Mouse (Mus musculus) neural tube, embryonic 11.5 days (tissue): ENCODE results near the gene Ucma. TPM values are rescaled to one million over a fixed set of nuclear protein-coding genes. Genes with fewer than 3 reads are reported as not detected.

ENCODE experiments used
- ATAC-seq: fragments of 200-750 bp; cut with Nextera tagmentation; 2 replicates; pipeline ENCODE4 v1.8.0; 2017; ENCODE audit warnings: moderate number of reproducible peaks, mild to moderate bottlenecking, moderate TSS enrichment, moderate library complexity; ENCODE audit not compliant: insufficient read depth, low FRiP score, low TSS enrichment
- DNase-seq: peaks from one replicate; pipeline ENCODE4 v3.0.0-alpha.2; 2015; ENCODE audit warnings: low spot score
- H3K27ac ChIP-seq: fragments of 300-500 bp; sonication (generic); 2 replicates; pipeline ENCODE4 v1.5.1; 2014; ENCODE audit warnings: low read depth, mild to moderate bottlenecking, low read length
- H3K27me3 ChIP-seq: fragments of 300-500 bp; sonication (generic); 2 replicates; pipeline ENCODE4 v1.6.1; 2014; ENCODE audit warnings: mild to moderate bottlenecking, low read length, mixed read lengths; ENCODE audit not compliant: control insufficient read depth, insufficient read depth
- H3K36me3 ChIP-seq: fragments of 300-500 bp; sonication (generic); 2 replicates; pipeline ENCODE4 v1.6.1; 2014; ENCODE audit warnings: mild to moderate bottlenecking, low read length, moderate library complexity, mixed read lengths; ENCODE audit not compliant: control insufficient read depth, insufficient read depth
- H3K4me1 ChIP-seq: fragments of 300-500 bp; sonication (generic); 2 replicates; pipeline ENCODE4 v1.6.1; 2014; ENCODE audit warnings: low read length, mixed read lengths; ENCODE audit not compliant: control insufficient read depth, insufficient read depth
- H3K4me2 ChIP-seq: fragments of 300-500 bp; sonication (generic); 2 replicates; pipeline ENCODE4 v1.6.1; 2014; ENCODE audit warnings: low read depth, mild to moderate bottlenecking, moderate library complexity
- H3K4me3 ChIP-seq: fragments of 300-500 bp; sonication (generic); 2 replicates; pipeline ENCODE4 v1.5.1; 2014; ENCODE audit warnings: low read depth, low read length
- H3K9ac ChIP-seq: fragments of 300-500 bp; sonication (generic); 2 replicates; pipeline ENCODE4 v1.6.1; 2014; ENCODE audit warnings: mild to moderate bottlenecking, low read length
- H3K9me3 ChIP-seq: fragments of 300-500 bp; sonication (generic); 2 replicates; pipeline ENCODE4 v1.6.1; 2016; ENCODE audit warnings: low read length; ENCODE audit not compliant: control insufficient read depth
- WGBS: fragments of 180-500 bp; shearing (Covaris S2); extraction: QIAGEN DNeasy Blood & Tissue Kit; methylation state at CpG from one replicate; pipeline ENCODE4 v1.1.7; 2014; 5-methylcytosine and 5-hydroxymethylcytosine counted together
- polyA plus RNA-seq: library from polyadenylated mRNA; unstranded; fragments of >200 nt; fragmentation: Nextera tagmentation; extraction: Ambion mirVana; gene quantifications from 2 replicates; pipeline ENCODE4 v1.2.1, GENCODE M21; 2014

Gene Ucma
- polyA plus RNA-seq, 1 experiment from 2014 or later = 0.42 TPM

- peak; percentile 100 for ATAC-seq
These were observed 36.8 kb downstream of the Ucma start, which contains the start of gene Mcm10 for GRCm38 (mm10) chr2:5012491-5013324. Mcm10 (minus strand) TSS chr2:5012791.

GRCm38 (mm10) chr2:5014616-5015015 lies 38.7 kb downstream of the Ucma start:
- DNase-seq (no peak), ATAC-seq (no peak)
- H3K9me3 ChIP-seq = no peaks in the 10 kb centered on the region
- H3K9ac ChIP-seq = no peak overlapping the region
- H3K36me3 ChIP-seq = peaks cover 3% of the 10 kb centered on the region; the same call in 1 of the 2 replicates
- H3K27ac ChIP-seq = no peak overlapping the region
- no peak overlapping the region for H3K4me3 ChIP-seq
- peaks cover 3% of the 10 kb centered on the region; the same call in 1 of the 2 replicates for H3K4me1 ChIP-seq
- WGBS = 76% methylated on average over 7 of the region's 7 CpGs
- H3K27me3 ChIP-seq = no peaks in the 10 kb centered on the region
- H3K4me2 ChIP-seq = no peak overlapping the region

More at GRCm38 (mm10) chr2:5012491-5013324, 36.8 kb downstream of the Ucma start, which contains the start of gene Mcm10:
- Histone ChIP-seq H3K27me3 (no peaks in the 10 kb centered on the region), H3K27ac (no peak within 1 kb of the TSS), H3K9ac (peak within 1 kb of the TSS; percentile 43), H3K4me1 (peaks cover 3% of the 10 kb centered on the region; the same call in 1 of the 2 replicates), H3K36me3 (peaks cover 11% of the 10 kb centered on the region), H3K9me3 (no peaks in the 10 kb centered on the region), H3K4me3 (peak within 1 kb of the TSS; percentile 63), H3K4me2 (peak within 1 kb of the TSS; percentile 49)
- DNase-seq = peak; percentile 94
- 5% methylated on average over 32 of the region's 32 CpGs for WGBS

GRCm38 (mm10) chr2:5015527-5015926 lies 39.6 kb downstream of the Ucma start:
- WGBS = 87% methylated on average over 6 of the region's 6 CpGs
- no peak overlapping the region for H3K4me2 ChIP-seq
- no peak for ATAC-seq

DNA sequence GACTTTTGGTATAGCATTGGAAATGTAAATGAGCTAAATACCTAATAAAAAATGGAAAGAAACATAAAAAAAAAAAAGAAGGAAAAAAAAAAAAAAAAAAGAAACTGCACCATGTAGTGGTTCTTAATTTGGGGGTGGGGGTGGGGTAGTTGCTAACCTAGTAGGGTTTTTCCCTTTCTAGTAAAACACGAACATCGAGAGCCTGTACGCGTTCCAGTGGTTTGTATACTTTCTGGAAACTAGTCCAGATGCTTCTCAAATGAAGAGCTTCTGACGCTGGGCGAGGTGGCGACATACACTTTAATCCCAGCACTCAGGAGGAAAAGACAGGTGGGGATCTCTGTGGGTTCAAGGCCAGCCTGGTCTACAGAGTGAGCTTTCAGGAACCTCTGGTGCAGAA lies 41.0 kb downstream of the Ucma start:
- WGBS = 91% methylated on average over 7 of the region's 7 CpGs
- no peak overlapping the region for H3K27ac ChIP-seq
- H3K9me3 ChIP-seq = no peaks in the 10 kb centered on the region
- no peak overlapping the region for H3K9ac ChIP-seq
- H3K27me3 ChIP-seq = no peaks in the 10 kb centered on the region
- no peaks in the 10 kb centered on the region; the same call in 1 of the 2 replicates for H3K4me1 ChIP-seq
- H3K4me2 ChIP-seq = no peak overlapping the region
- no peak for DNase-seq
- H3K36me3 ChIP-seq = no peaks in the 10 kb centered on the region
- H3K4me3 ChIP-seq = no peak overlapping the region
- no peak for ATAC-seq

More at GRCm38 (mm10) chr2:5015527-5015926, 39.6 kb downstream of the Ucma start:
- no peak for DNase-seq
- Histone ChIP-seq H3K4me1 (peaks cover 3% of the 10 kb centered on the region; the same call in 1 of the 2 replicates), H3K27ac (no peak overlapping the region), H3K36me3 (peaks cover 2% of the 10 kb centered on the region; the same call in 1 of the 2 replicates), H3K9ac (no peak overlapping the region), H3K4me3 (no peak overlapping the region), H3K27me3 (no peaks in the 10 kb centered on the region), H3K9me3 (no peaks in the 10 kb centered on the region)

GRCm38 (mm10) chr2:5019708-5020107 lies 43.8 kb downstream of the Ucma start:
- WGBS = 69% methylated on average over 1 of the region's 1 CpGs
- Histone ChIP-seq H3K27ac (no peak overlapping the region), H3K4me1 (no peaks in the 10 kb centered on the region), H3K9me3 (no peaks in the 10 kb centered on the region), H3K4me3 (no peak overlapping the region), H3K4me2 (no peak overlapping the region), H3K27me3 (no peaks in the 10 kb centered on the region), H3K9ac (no peak overlapping the region), H3K36me3 (no peaks in the 10 kb centered on the region)
- ATAC-seq = no peak
- no peak for DNase-seq

- no peak overlapping the region for H3K27ac ChIP-seq
- H3K27me3 ChIP-seq = no peaks in the 10 kb centered on the region
- ATAC-seq = no peak
- H3K9ac ChIP-seq = no peak overlapping the region
- no peak overlapping the region for H3K4me3 ChIP-seq
- no peak for DNase-seq
- H3K36me3 ChIP-seq = no peaks in the 10 kb centered on the region
- no peaks in the 10 kb centered on the region for H3K9me3 ChIP-seq
- no peaks in the 10 kb centered on the region for H3K4me1 ChIP-seq
- no peak overlapping the region for H3K4me2 ChIP-seq
- 77% methylated on average over 2 of the region's 2 CpGs for WGBS
These were observed 47.4 kb downstream of the Ucma start for GRCm38 (mm10) chr2:5023275-5023674.

GRCm38 (mm10) chr2:5023699-5024399 lies 47.9 kb downstream of the Ucma start:
- Histone ChIP-seq H3K4me3 (no peak overlapping the region), H3K9me3 (no peaks in the 10 kb centered on the region), H3K27me3 (no peaks in the 10 kb centered on the region), H3K4me2 (no peak overlapping the region), H3K4me1 (no peaks in the 10 kb centered on the region), H3K9ac (no peak overlapping the region), H3K36me3 (no peaks in the 10 kb centered on the region), H3K27ac (no peak overlapping the region)
- 78% methylated on average over 14 of the region's 14 CpGs for WGBS
- no peak for ATAC-seq
- no peak for DNase-seq

DNA sequence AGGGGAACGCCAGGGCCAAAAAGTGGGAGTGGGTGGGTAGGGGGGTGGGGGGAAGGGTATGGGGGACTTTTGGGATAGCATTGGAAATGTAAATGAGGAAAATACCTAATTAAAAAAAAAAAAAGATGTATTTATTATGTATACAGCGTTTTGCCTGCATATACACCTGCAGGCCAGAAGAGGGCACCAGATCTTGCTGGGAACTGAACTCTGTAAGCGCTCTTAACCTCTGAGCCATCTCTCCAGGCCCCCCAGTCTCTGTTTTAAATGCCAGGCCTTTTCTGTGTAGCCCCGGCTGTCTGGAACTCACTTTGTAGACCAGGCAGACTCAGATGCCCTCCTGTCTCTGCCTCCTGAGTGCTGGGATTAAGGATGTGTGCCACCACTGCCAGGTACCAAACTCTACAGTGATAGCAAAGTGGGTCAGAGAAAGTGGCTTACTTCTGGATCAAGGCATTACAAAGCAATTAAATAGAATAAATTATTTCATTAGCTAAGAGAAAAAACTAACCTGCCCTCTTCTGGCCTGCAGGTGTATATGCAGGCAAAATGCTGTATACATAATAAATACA lies 49.3 kb downstream of the Ucma start:
- H3K4me3 ChIP-seq = no peak overlapping the region
- ATAC-seq (no peak), DNase-seq (no peak)
- H3K4me1 ChIP-seq = no peaks in the 10 kb centered on the region
- no peaks in the 10 kb centered on the region for H3K9me3 ChIP-seq
- H3K27me3 ChIP-seq = no peaks in the 10 kb centered on the region
- H3K4me2 ChIP-seq = no peak overlapping the region
- H3K27ac ChIP-seq = no peak overlapping the region
- WGBS = 50% methylated on average over 3 of the region's 4 CpGs
- H3K36me3 ChIP-seq = no peaks in the 10 kb centered on the region
- no peak overlapping the region for H3K9ac ChIP-seq
